Mouse (Mus musculus) kidney, postnatal 0 days (tissue): ENCODE data around the gene Herc2. TPM values are rescaled to one million over a fixed set of nuclear protein-coding genes. Genes with fewer than 3 reads are reported as not detected.
"Not testable (repeated sequence)": the region's sequence is repeated elsewhere in the genome, so short reads cannot be mapped to it uniquely, and the experiment has no call there.

Experiments
- ATAC-seq: fragments of 200-750 bp; cut with Nextera tagmentation; replicated peaks from 2 replicates; pipeline ENCODE4 v1.8.0; 2017; ENCODE audit warnings: low read depth, moderate number of reproducible peaks, moderate TSS enrichment, moderate library complexity; ENCODE audit not compliant: low FRiP score
- DNase-seq: peaks from one replicate; pipeline ENCODE4 v3.0.0-alpha.2; 2016; ENCODE audit warnings: low spot score
- H3K27ac ChIP-seq: fragments of 300-500 bp; sonication (generic); 2 replicates; pipeline ENCODE4 v1.5.1; 2014; ENCODE audit warnings: mild to moderate bottlenecking
- H3K27me3 ChIP-seq: fragments of 300-500 bp; sonication (generic); 2 replicates; pipeline ENCODE4 v1.6.1; 2014; ENCODE audit warnings: low read length, mixed read lengths; ENCODE audit not compliant: insufficient read depth
- H3K36me3 ChIP-seq: fragments of 300-500 bp; sonication (generic); 2 replicates; pipeline ENCODE4 v1.6.1; 2014; ENCODE audit warnings: low read length, mixed read lengths; ENCODE audit not compliant: insufficient read depth
- H3K4me1 ChIP-seq: fragments of 300-500 bp; sonication (generic); replicated peaks from 2 replicates; pipeline ENCODE4 v1.6.1; 2014; ENCODE audit warnings: antibody characterized with exemption, low read length, mixed read lengths; ENCODE audit not compliant: insufficient read depth
- H3K4me2 ChIP-seq: fragments of 300-500 bp; sonication (generic); 2 replicates; pipeline ENCODE4 v1.6.1; 2014; ENCODE audit warnings: mild to moderate bottlenecking, low read length, moderate library complexity, mixed read lengths
- H3K4me3 ChIP-seq: fragments of 300-500 bp; sonication (generic); replicated peaks from 2 replicates; pipeline ENCODE4 v1.5.1; 2014; ENCODE audit warnings: low read depth, low read length
- H3K9ac ChIP-seq: fragments of 300-500 bp; sonication (generic); 2 replicates; pipeline ENCODE4 v1.6.1; 2014; ENCODE audit warnings: low read depth, low read length
- H3K9me3 ChIP-seq: fragments of 300-500 bp; sonication (generic); replicated peaks from 2 replicates; pipeline ENCODE4 v1.6.1; 2016; ENCODE audit warnings: low read length, inconsistent platforms, mixed read lengths
- CTCF ChIP-seq: IDR thresholded peaks from 2 replicates; pipeline ENCODE4 v1.5.1; 2016; ENCODE audit warnings: antibody characterized with exemption, low read depth, mild to moderate bottlenecking, moderate library complexity
- WGBS: fragments of 180-500 bp; shearing (Covaris S2); extraction: QIAGEN DNeasy Blood & Tissue Kit; methylation state at CpG from one replicate; pipeline ENCODE4 v1.1.7; 2014; 5-methylcytosine and 5-hydroxymethylcytosine counted together
- polyA plus RNA-seq: library from polyadenylated mRNA; unstranded; fragments of >200 nt; fragmentation: Nextera tagmentation; extraction: Ambion mirVana; gene quantifications from 2 replicates; pipeline ENCODE4 v1.2.1, GENCODE M21; 2015

Herc2 gene
- 15.6 and 18.5 TPM in 2 replicates for polyA plus RNA-seq

- Histone ChIP-seq H3K4me2 (peak within 1 kb of the TSS; percentile 71), H3K27ac (peak within 1 kb of the TSS; percentile 95), H3K4me1 (peaks cover 7% of the 10 kb centered on the region), H3K9me3 (no peaks in the 10 kb centered on the region), H3K9ac (peak within 1 kb of the TSS; percentile 78), H3K27me3 (no peaks in the 10 kb centered on the region), H3K36me3 (no peaks in the 10 kb centered on the region), H3K4me3 (peak within 1 kb of the TSS; percentile 85)
- ATAC-seq, result peak; percentile 100
- no peak for TF ChIP-seq CTCF
- DNase-seq, result peak; percentile 100
- WGBS, result under 1% methylated on average over 47 of the region's 47 CpGs
These were observed at the start of gene Herc2 for GRCm38 (mm10) chr7:56049831-56050321. TSS of gene Herc2 (plus strand) at chr7:56050196.

DNA sequence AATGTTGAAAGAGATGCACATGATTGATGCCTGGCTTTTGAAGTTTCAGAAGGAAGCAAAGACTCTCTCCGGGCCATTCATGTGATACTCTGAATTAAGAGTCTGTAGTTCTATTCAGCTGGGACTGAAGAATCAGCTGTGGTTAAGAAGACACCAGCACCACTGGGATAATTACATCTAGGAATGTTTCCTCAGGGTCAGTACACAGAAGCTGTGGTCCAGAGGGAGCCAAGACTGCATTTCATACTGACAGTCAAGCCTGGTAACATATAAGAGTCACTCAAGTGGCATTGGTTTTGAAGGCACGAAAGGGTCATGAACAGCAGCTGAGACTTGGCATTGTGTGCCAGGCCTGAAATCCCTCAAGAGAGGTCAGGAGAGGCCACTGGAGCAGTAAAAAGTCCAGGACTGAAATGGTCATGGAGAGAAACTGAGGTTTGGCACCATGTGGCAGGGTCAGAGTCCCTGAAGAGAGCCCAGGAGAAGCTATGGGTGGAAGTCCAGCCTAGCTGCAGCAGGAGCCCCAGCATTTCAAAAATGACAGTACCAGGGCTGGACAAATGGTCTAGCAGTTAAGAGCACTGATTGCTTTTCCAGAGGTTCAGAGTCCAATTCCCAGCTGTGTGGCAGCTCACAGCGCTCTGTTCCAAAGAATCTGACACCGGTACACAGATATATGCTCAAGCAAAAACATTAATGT lies 39.5 kb upstream of the Herc2 start:
- Histone ChIP-seq H3K9ac (no peak overlapping the region), H3K4me1 (no peaks in the 10 kb centered on the region), H3K27me3 (no peaks in the 10 kb centered on the region), H3K36me3 (no peaks in the 10 kb centered on the region), H3K9me3 (no peaks in the 10 kb centered on the region), H3K4me2 (no peak overlapping the region), H3K27ac (no peak overlapping the region), H3K4me3 (no peak overlapping the region)
- no peak for TF ChIP-seq CTCF
- DNase-seq, result no peak
- no peak for ATAC-seq
- 81% methylated on average over 4 of the region's 4 CpGs for WGBS

GRCm38 (mm10) chr7:56011018-56011333 lies 39.0 kb upstream of the Herc2 start:
- no peak for ATAC-seq

GRCm38 (mm10) chr7:56013261-56014001 lies 36.6 kb upstream of the Herc2 start:
- H3K4me3 ChIP-seq, result no peak overlapping the region
- no peak for TF ChIP-seq CTCF
- H3K27me3 ChIP-seq, result no peaks in the 10 kb centered on the region
- ATAC-seq (no peak), DNase-seq (no peak)
- 95% methylated on average over 14 of the region's 14 CpGs for WGBS
- no peaks in the 10 kb centered on the region for H3K9me3 ChIP-seq
- no peaks in the 10 kb centered on the region for H3K36me3 ChIP-seq
- no peak overlapping the region for H3K9ac ChIP-seq
- H3K4me2 ChIP-seq, result no peak overlapping the region
- H3K4me1 ChIP-seq, result no peaks in the 10 kb centered on the region
- H3K27ac ChIP-seq, result no peak overlapping the region

More at GRCm38 (mm10) chr7:56011018-56011333, 39.0 kb upstream of the Herc2 start:
- no peak overlapping the region for H3K27ac ChIP-seq
- H3K9ac ChIP-seq, result no peak overlapping the region
- no peaks in the 10 kb centered on the region for H3K9me3 ChIP-seq
- DNase-seq, result no peak
- no peaks in the 10 kb centered on the region for H3K27me3 ChIP-seq
- TF ChIP-seq CTCF, result no peak
- no peak overlapping the region for H3K4me3 ChIP-seq
- H3K4me2 ChIP-seq, result no peak overlapping the region
- H3K4me1 ChIP-seq, result no peaks in the 10 kb centered on the region
- H3K36me3 ChIP-seq, result no peaks in the 10 kb centered on the region

DNA sequence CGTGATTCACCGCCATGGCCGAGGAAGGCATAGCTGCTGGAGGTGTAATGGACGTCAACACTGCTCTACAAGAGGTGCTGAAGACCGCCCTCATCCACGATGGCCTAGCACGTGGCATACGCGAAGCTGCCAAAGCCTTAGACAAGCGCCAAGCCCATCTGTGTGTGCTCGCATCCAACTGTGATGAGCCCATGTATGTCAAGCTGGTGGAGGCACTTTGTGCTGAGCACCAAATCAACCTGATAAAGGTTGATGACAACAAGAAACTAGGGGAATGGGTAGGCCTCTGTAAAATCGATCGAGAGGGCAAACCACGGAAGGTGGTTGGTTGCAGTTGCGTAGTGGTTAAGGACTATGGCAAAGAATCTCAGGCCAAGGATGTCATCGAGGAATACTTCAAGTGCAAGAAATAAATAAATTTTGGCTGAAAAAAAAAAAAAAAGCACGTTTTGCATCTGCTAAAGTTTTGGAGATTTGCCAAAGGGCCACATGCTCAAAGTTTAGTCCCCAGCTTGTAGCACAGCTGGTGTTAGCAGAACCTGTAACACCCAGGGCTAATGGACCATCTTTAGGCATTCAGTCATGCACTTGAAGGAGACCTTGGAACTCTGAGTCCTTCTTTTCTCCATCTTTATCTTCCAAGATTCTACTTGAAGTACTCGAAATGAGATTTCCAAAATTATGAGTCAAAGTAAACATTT lies 35.8 kb upstream of the Herc2 start:
- not testable (repeated sequence) for DNase-seq, H3K4me1 ChIP-seq, H3K27me3 ChIP-seq, H3K9ac ChIP-seq, H3K9me3 ChIP-seq, ATAC-seq, H3K4me3 ChIP-seq, H3K27ac ChIP-seq, H3K36me3 ChIP-seq, H3K4me2 ChIP-seq
- 86% methylated on average over 5 of the region's 18 CpGs for WGBS

DNA sequence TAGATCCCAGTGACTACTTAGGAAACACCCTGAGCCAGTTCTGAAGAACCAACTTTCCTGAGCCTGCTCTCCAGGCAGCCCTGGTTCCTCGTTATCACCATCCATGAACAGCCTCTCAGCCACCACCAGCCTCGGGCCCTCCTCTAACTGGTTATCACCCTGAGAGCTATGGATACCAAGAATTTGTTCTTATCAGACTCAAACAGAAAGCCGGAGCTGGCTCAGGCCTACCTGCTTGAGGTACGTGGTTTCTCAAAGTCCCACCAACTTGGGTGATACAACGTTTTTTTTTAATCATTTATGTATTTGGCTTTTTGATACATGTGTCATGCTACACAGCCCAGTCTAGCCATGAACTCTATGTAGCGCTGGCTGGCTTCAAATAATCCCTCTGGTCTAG lies 34.8 kb upstream of the Herc2 start:
- Histone ChIP-seq H3K9me3 (no peaks in the 10 kb centered on the region), H3K27me3 (no peaks in the 10 kb centered on the region), H3K4me1 (no peaks in the 10 kb centered on the region), H3K36me3 (no peaks in the 10 kb centered on the region), H3K4me2 (no peak overlapping the region), H3K4me3 (no peak overlapping the region), H3K9ac (no peak overlapping the region), H3K27ac (no peak overlapping the region)
- 91% methylated on average over 6 of the region's 6 CpGs for WGBS
- no peak for TF ChIP-seq CTCF
- no peak for DNase-seq
- ATAC-seq, result no peak
